Mouse (Mus musculus) granulocyte monocyte progenitor cell, adult 5-6 weeks (primary cell): Measurements from ENCODE around the gene Fsd2. TPM values are rescaled to one million over a fixed set of nuclear protein-coding genes. Genes with fewer than 3 reads are reported as not detected.

Source experiments
- ATAC-seq: replicated peaks from 2 replicates; pipeline ENCODE4 v1.8.0; 2016; ENCODE audit warnings: mild to moderate bottlenecking, moderate TSS enrichment, inconsistent platforms; ENCODE audit not compliant: poor library complexity, severe bottlenecking
- total RNA-seq, 2 experiments: library from RNA; stranded (forward) in 1 of 2; stranded (reverse) in 1 of 2; fragments of 200-712, 200-1000 nt in 1 of 2; fragments of >200 nt in 1 of 2; fragmentation: Nextera tagmentation in 1 of 2; gene quantifications; 2 replicates each; pipeline ENCODE4 v1.2.3; 2014 to 2017

Gene Fsd2
- total RNA-seq, 2 experiments from 2014 or later, result 0.41 TPM; not detected in 1

DNA sequence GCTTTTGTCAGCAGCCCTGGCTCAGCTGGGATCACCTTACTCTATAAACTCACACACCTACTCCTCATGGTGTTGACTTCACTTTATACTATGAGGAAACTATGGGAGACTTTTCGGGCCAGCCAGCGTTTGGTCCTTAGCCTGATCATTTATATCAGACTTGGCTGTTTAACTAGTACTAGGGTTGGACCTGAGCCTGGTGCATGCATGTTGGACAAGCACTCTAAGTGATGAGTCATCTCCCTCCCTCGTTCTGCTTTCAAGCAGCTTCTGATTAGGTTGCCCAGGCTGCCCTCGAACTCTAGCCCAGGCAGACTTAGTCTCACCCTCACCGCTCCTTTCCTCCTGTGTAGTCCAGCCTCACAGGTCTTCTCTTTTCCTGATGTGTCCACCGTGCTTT is 6.7 kb upstream of the Fsd2 start:
- ATAC-seq, result no peak

DNA sequence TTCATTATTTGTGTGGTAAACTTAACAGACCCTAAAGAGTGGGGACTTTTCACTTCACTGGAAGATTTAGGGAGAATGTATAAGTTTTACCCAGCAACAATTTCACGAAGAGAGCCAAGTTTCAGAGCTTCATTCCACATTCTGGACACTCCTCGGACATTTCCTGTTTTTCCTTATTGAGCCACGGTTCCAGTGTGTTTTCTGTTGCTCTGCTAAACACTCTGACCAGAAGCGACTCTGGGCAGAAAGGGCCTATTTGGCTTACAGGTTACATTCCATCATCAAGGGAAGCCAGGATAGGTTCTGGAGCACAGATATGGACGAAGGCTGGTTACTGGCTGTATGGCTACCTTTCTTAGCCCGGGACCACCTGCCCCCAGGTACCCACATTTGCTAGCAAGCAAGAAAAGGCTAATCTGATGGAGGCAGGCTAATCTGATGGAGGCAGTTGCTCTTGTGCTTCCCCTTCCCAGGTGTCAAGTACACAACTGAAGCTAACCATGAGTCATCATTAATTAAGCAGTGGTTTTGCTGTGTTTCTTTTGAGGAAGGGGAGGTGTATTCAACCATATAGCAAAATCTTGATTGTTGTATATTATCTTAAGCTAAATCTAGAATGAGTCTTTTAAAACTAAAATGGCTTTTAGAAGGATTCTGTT is 6.0 kb upstream of the Fsd2 start:
- ATAC-seq, result no peak

DNA sequence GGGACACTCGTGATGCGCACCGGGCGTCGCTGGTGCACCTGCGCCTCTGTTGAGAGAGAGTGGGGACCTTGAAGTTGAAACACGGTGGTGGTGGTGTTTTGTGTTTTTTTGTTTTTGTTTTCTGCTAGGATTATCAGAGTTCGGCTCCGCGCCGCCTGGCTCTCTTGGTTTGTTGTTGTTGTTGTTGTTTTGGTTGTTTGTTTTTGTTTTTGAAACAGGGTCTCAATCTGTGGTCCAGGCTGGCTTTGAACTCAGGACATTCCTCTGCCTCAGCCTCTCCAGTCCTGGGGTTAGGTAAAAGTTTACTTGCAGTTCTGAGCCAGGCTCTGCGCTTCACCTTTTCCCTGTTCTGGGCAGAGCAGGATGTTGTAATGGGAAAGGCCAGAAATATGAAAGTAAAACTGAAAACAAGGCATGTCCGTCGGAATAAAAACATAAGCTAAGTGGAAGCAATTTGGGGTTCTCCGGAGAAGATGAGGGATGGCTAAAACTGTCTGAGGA is 5.2 kb upstream of the Fsd2 start:
- 0 out of 2 replicates have a peak, but pooled peaks have one; percentile 12 for ATAC-seq

- peak; percentile 94 for ATAC-seq
Measured at GRCm38 (mm10) chr7:81571108-81571940, 4.6 kb upstream of the Fsd2 start, which contains the start of gene Whamm. Gene Whamm (plus strand): TSS chr7:81571266.

DNA sequence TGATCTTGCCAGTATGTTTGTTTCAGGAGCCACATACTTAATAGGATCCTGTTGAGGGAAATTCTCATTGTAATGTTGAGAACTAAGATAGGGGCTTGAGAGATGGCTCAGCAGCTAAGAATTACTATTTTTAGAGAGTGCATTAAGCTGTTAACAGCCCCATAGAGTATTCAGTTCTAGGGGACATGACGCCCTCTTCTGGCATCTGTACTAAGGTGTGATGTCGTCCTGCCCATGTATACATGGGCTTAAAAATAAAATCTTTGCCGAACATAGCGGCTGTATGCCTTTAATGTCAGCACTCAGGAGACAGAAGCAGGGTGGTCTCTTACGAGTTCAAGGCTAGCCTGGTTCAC is 4.0 kb upstream of the Fsd2 start:
- no peak for ATAC-seq

DNA sequence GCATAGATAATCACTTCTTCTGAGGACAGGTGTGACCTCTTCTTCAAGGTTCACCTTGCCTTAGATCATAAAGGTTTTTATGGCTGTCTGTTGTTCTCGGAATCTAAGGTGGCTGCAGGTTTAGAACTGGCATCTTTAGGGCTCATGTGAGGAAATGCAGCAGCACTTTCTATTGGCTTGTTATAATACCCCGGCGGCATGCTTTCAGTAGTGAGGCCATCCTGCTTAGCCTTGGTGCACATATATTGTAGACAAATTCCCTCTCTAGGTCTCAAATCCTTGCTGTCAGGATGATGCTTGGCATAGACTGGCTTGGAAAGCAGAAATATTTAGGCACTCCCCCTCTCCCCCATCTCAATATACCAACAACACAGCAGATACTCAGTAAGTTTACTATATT is 3.5 kb upstream of the Fsd2 start:
- no peak for ATAC-seq

DNA sequence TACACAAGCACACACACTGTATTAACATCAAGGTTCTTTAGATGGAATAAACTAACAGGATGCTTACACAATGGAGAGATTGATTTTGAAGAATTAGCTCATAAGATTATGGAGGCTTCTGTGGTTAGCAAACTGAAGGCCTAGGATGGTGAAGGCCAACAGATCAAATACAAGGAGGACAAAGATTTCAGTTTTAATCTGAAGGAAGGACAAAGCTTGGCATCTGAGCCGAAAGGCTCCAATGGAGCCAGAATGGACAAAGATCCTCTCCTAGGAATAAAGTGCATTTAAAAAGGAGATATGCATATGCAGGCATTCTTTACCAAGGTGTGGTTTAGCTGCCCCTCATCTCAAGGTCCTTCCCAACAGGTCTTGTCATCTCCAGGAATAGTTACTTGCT is 3.1 kb upstream of the Fsd2 start:
- no peak for ATAC-seq

- no peak for ATAC-seq
Measured at GRCm38 (mm10) chr7:81567396-81567795, 652 bp upstream of the Fsd2 start.

DNA sequence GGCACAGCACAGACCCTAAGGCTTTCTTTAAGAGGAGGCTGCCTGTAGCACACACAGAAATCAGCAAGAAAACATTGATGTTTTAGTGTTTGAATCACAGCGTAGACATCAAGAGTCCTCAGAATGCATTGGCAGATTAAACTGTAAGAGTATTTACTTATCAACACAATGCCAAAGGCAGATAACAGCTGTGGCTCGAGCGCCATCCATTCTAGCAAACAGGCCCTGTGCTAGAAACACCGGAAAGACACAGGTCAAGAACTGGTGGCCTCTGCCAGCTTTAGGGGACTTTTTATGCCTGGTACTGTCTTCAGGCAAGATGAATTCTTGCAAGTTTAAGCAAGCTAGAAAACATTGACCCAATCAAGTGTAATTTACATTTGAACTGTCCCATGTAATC is 412 bp downstream of the Fsd2 start:
- ATAC-seq, result no peak

DNA sequence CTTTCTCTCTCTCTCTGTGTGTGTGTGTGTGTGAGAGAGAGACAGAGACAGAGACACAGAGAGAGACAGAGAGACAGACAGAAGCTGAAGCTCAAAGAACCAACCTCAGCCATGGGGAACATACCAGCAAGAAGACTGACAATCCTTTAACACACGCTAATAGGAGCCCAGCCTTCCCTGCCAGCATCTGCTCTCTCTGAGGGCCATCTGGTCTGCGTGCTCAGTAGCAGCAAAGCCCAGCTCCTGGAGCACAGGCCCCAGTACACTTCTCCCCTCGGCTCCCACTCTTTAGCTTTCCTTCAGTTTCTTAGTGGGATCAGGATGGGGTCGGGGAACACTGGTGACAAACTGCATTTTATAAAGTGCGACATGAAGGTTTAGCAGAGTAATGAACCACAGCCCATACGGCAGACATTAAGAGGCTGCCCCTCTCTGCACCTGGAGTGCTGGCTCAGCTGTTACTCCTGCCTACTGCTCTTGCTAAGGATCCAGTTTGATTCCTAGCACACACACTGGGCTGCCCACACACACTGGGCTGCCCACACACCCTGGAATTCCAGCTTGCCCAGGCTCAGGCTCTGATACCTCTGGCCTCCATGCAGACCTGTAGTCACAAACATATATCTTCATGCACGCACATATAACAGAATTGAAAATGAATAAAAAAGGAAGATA is 1.2 kb downstream of the Fsd2 start:
- no peak for ATAC-seq

GRCm38 (mm10) chr7:81564766-81565165 is 2.0 kb downstream of the Fsd2 start:
- ATAC-seq, result no peak

DNA sequence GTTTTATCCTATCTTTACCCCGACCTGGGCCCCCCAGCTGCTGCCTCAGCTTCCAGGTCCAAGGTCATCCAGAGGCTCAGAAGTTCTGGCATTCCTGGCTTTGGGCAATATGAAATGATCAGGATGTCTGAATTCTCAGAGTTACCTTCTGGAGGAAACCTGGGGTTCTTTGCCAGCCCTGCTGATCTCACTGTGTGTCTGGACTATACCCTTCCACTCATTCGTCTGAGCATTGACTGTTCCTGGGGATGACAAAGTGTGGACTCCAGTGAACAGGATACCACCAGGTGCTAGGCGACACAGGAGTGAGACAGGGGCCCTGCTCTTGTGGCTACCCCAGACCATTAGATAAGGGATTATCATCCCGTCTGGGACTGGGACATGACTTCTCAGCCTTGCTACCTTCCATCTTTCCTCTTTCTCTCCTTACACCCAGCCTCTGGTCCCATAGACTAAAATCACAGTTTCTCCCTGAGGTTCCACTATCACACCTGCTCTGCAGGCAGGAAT is 3.2 kb downstream of the Fsd2 start:
- ATAC-seq, result no peak

DNA sequence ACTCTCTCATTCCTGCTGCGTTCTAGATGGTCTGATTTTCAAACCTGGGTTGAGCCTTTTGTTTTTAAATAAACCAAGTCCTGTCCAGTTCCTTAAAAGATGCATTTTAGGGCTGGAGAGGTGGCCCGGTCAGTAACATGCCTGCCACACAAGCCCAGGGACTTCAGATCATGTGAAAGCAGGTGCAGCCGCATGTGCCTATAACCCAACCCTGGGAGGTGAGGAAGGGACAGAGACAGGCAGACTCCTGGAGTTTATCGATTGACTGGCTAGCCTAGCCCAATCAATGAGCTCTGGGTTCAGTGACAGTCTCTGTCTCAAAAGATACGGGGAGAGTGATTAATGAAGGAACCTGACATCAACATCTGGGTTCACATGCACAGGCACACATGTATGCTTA is 5.5 kb downstream of the Fsd2 start:
- ATAC-seq, result no peak

- no peak for ATAC-seq
Measured at GRCm38 (mm10) chr7:81560101-81561049, 6.4 kb downstream of the Fsd2 start.

DNA sequence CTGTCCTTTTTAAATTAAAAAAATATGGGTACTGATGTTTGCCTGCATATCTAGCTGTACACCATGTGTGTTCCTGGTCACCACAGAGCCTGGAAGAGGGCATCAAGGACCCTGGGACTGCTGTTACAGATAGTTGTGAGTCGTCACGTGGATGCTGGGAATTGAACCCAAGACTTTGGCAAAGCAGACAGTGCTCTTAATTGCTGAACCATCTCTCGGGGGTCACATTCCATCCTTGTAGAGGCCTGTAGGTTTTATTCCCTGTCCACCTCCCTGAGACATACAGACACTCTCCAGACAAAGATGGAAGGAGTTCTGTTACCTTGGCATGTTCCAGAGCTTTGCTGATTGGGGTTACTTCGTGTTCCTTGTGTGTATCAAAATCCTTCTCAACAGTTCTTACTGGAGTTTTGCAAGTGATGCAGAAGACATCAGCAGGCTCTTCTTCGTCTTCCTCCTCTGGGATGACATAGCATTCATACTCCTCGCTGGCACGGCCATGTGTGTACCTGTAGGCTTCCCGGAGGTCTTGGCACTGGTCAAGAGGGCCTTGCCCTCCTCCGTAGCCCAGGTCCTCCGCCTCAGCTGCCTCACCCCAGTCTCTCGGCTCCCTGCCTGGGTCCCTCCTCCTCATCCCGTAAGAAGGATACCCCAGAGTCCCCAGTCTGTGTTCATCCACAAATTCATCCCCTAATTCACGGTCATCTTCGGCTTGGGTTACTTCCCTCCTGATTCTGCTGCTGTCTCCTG is 7.3 kb downstream of the Fsd2 start:
- ATAC-seq, result no peak

- no peak for ATAC-seq
Measured at GRCm38 (mm10) chr7:81557985-81558360, 8.8 kb downstream of the Fsd2 start.

GRCm38 (mm10) chr7:81557252-81557984 is 9.3 kb downstream of the Fsd2 start:
- no peak for ATAC-seq

GRCm38 (mm10) chr7:81556839-81557238 is 9.9 kb downstream of the Fsd2 start:
- ATAC-seq, result no peak
